Mouse (Mus musculus): ENCODE results near the gene Git1.

- no peak for TF ChIP-seq POLR2A (IDR thresholded peaks at IDR 0.05; ENCODE audit: low read depth, low read length)
- TF ChIP-seq CTCF (conservative IDR thresholded peaks at IDR 0.05; ENCODE audit: insufficient read depth, insufficient read length, low read depth, low read length): no peak
Measured at GRCm38 (mm10) chr11:77503511-77503910, 10.1 kb downstream of the Git1 start.
